Mouse (Mus musculus) brain, embryonic 14.5 days (tissue): ENCODE results near the gene Foxk1. TPM values are rescaled to one million over a fixed set of nuclear protein-coding genes. Genes with fewer than 3 reads are reported as not detected.

Experiments used
- DNase-seq: peaks from one replicate; pipeline ENCODE4 v3.0.0-alpha.2; 2011; ENCODE audit warnings: low read depth
- CTCF ChIP-seq: fragments of 200-500 bp; IDR thresholded peaks from 2 replicates; pipeline ENCODE4 v1.5.1; 2012; ENCODE audit warnings: inconsistent platforms, mild to moderate bottlenecking, moderate library complexity, borderline replicate concordance; ENCODE audit not compliant: insufficient read depth, insufficient read length; ENCODE audit errors: extremely low read depth
- POLR2A ChIP-seq: fragments of 200-500 bp; IDR thresholded peaks from 2 replicates; pipeline ENCODE4 v1.6.1; 2012; ENCODE audit warnings: mild to moderate bottlenecking, inconsistent platforms, borderline replicate concordance; ENCODE audit not compliant: poor library complexity, insufficient read depth, insufficient read length, severe bottlenecking; ENCODE audit errors: extremely low read depth
- polyA plus RNA-seq: library from polyadenylated mRNA; depleted of rRNA; stranded (reverse); fragments of >200 nt; gene quantifications from 2 replicates; pipeline ENCODE4 v1.2.3, GENCODE M21; 2012

The Foxk1 gene
- polyA plus RNA-seq, 1 experiment, result 22.1 TPM

DNA sequence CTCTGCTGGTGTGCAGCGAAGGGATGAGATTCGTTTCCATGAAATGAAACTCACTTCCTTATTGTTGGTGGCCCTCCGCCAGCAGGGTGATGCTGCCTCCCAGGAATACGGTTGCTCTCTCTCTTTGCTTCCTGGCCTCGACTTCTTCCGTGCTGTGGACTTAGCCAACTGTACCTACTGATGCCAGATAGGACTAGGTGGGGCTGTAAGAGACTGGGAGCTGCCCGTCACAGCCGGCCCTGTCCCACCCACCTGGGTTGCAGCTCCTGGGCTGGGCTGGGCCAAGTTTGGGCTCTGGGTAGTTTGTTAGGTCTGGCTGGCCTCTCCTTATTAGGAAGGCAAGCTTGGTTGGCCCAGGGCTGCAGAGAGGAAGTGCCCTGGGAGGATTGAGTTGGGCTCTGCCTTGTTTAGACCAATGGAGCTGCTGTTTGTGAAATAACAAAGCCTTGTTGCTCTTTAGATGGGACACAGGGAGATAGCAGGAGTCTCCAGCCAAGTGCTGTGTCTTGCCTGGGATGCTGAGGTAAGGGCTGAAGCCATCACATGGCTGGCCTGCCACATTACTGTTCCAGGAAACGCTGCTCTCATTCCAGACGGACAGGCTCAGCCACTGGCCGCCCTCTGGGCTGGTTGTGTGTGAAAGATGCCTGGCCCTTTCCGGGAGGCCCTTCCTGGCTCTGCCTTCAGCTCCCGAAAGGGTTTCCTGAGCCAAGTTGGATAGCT, 23.5 kb downstream of the Foxk1 start:
- TF ChIP-seq POLR2A, result no peak
- no peak for TF ChIP-seq CTCF
- DNase-seq, result no peak

DNA sequence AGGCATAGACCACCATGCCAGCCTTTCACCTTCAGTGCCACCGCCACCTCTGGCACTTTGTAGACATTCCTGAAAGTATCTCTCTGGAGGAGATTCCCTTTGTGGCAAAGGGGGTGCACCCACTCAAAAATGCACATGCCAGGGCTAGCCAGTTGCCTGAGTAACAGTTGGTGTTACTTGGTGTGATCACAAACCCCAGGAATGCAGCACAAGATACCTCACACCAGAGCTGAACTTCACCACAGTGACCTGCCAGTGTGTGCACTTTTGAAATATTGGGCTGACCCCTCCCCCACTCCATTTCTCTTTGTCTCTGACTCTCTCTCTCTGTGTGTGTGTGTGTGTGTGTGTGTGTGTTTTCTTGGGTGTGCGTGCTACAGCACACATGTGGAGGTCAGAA, 25.2 kb downstream of the Foxk1 start:
- DNase-seq, result no peak
- TF ChIP-seq CTCF, result no peak
- no peak for TF ChIP-seq POLR2A

DNA sequence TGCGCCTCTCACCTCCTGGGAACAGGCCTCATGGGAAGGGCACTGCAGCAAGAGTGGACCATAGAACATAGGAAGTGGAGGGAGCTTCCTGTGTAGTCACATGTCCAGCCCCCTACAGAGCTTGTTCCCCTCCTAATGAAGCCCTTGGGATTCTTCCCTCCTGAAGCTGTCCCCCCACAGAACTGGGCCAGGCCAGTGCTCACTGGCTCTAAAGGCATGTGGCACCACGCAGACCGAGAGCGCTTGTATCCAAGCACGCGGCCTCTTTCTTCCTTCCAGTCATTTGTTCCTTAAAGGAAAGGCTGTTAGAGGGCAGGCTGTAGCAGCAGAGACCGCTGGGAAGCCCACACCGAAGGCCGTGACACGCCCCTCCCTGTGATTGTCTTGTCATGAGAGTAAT, 26.6 kb downstream of the Foxk1 start:
- no peak for TF ChIP-seq CTCF
- no peak for TF ChIP-seq POLR2A
- DNase-seq, result no peak

DNA sequence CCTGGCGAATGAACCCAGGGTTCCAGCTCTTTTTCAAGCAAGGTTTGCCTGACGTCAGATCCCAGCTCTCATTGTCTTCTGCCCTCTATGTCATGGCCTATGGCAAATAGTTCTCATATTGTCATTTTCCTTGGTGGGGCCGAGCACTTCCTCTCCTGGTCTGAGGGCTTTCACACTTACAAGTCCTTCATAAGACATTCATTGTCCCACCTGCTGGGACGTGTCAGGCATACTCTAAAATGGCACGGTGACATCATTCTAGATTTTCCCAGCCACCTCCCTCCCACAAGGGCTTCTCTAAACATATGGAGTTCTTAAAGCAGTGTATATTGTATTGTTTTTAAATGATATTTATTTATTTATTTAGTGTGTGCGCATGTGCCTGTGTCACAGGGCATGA, 27.4 kb downstream of the Foxk1 start:
- no peak for TF ChIP-seq CTCF
- TF ChIP-seq POLR2A, result no peak
- DNase-seq, result no peak

DNA sequence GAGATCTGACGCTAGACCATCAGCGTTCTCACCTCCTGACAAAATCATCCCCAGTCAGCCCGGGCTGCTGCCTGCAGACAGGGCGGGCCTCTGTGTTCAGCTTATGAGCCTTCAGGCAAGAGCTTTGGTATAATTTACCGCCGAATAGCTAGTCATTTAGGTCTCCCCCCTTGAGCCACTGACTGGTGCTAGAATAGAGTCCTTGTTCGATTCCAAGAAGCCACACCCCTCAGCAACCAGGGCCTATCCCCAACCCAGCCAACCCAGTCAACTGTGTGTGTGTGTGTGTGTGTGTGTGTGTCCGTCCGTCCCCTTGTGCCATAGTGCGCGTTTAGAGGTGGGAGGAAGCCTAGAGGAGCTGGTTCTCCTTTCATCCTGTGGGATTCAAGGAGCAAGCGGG, 29.7 kb downstream of the Foxk1 start:
- TF ChIP-seq CTCF (no peak), POLR2A (no peak)

DNA sequence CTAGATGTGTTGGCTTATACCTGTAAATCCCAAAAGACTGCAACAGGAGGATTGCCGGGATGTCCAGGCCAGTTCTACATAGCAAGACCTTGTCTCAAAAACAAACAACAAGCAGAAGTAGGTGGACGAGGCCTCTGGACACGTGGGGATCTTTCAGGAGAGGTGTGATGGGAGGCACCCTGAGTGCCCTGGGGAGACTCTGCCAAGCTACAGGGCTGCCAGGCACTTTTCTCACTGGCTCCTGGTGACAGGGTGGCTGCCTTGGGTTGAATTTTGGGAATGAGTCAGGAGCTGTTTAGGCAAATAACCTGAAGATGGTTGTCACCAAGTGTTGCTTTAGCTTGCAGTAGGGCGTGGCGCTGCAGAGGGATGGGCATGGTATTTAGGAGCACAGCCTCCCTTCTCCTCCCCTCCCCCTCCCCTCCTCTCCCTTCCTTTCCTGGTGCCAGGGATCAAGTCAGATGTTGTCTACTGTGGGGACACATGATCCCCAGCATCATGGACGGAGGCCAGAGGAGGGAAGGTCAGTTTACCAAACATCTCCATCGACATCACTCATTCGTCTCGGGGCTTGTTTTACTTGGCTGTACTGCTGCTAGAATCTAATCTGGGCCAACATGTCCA, 30.6 kb downstream of the Foxk1 start:
- no peak for DNase-seq
- TF ChIP-seq POLR2A (no peak), CTCF (no peak)

More for the DNA sequence above, 29.7 kb downstream of the Foxk1 start:
- no peak for DNase-seq

DNA sequence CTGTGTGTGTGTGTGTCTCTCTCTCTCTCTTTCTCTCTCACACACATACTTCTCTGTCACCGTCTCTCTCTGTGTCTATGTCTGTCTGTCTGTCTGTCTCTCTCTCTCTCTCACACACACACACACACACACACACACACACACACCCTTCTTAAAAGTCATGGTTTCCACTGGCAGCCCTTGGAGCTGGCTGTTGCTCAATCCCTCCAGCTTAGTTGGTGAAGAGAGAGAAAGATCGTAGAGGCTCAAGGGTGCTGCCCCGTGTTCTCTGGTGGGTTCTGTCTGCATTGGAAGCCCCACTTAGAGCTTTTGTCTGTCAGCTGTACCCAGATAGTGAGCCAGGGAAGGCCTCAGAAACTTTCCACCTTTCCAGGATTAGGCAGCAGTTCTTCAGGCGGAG, 31.4 kb downstream of the Foxk1 start:
- TF ChIP-seq CTCF (no peak), POLR2A (no peak)
- DNase-seq, result no peak

DNA sequence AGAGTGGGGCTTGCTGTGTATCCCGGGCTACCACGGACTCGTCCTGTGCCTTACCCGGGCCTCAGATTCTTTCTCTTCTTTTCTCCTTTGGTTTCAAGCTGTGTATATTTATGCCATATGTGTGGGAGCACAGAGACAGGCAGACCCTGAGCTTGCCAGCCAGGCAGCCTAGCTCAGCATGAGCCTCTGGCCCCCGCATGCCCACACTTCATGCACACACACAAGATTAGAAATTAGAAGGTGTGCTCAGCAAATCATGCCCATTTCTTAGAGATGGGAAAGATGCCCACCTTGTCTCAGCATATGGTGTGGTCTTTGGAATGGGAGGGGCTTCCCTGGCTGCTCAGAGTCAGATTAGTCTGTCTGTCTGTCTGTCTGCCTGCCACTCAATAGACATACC, 32.8 kb downstream of the Foxk1 start:
- DNase-seq, result no peak
- TF ChIP-seq CTCF (no peak), POLR2A (no peak)

DNA sequence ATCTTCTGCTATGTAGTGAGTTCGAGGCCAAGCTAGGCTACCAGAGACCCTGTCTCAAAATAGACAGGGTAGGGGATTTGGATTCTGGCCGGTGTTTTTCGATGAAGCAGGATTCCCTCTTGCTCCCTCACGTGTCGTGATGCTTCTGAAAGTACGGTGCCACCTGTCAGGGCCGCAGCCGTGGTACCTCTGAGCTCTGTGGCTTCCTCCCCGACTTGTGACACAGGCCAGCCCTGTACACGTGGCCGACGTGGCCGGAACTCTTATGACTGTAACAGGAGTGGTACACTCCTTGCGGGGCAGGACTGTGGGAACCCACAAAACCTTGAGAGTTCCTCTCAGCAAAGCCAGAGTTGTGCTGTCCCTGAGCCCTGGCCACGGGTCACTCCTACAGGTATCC, 34.4 kb downstream of the Foxk1 start:
- TF ChIP-seq POLR2A (no peak), CTCF (no peak)
- no peak for DNase-seq

DNA sequence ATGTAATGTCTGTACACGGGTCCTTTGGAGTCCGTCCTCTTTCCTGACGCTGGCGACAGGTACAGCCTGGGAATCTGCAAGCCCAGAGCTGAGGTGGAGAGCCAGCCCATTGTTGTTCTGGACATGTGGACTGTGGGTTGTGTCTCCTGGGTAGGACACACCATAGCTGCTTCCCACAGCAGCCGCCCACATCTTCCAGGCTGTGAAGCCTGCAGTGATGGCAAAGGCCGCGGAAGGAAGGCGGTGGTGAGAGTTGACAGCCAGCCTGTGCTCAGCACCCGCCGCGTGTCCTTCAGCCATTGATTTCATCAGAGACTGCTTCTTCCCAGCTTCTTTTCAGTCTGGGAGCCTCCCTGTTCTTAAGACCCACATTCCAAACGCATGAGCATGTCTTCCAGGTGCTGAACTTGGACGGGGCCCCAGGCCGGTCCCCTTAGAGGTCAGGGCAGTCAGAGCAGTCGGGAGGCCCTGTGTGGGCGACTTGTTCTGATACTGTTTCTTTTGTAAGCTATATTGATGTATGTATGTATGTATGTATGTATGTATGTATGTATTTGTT, 37.2 kb downstream of the Foxk1 start:
- no peak for TF ChIP-seq POLR2A
- TF ChIP-seq CTCF, result no peak
- DNase-seq, result no peak

DNA sequence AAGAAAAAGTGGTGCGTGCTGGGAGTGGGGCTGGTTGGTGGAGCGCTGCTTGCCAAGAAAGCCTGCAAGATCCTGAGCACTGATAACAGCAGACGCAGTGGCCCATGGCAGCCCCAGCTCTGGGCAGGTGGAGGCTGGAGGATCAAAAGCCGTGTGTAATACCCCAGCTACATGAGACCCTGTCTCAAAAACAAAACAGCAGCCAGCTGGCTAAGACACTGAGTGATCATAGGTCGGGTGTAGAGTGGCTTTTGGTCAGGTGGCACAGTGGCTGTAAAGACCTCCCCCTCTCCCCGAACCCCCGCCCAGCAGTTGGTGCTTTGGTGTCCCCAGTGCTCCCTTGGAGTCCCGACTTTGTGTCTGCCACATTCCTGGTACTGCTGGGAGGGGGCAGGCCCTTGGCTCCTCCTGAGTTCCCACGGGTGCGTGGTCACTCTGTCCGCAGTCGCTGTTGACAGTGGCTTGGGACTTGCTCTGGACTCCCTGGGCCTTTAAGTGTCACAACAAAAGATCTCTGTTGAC, 38.7 kb downstream of the Foxk1 start:
- TF ChIP-seq POLR2A (no peak), CTCF (no peak)
- DNase-seq, result peak; percentile 67
